Mouse (Mus musculus) macrophage (primary cell): Measurements from ENCODE around the gene Gm16513. TPM values are rescaled to one million over a fixed set of nuclear protein-coding genes. Genes with fewer than 3 reads are reported as not detected.
"Not testable (repeated sequence)": the region's sequence is repeated elsewhere in the genome, so short reads cannot be mapped to it uniquely, and the experiment has no call there.

Source experiments
- H3K27ac ChIP-seq: fragments of 350-480 bp; formaldehyde crosslinking; 2 replicates; pipeline ENCODE4 v1.9.0; 2021
- H3K36me3 ChIP-seq: fragments of 350-480 bp; formaldehyde crosslinking; 2 replicates; pipeline ENCODE4 v1.9.0; 2021; ENCODE audit errors: inconsistent target
- H3K4me3 ChIP-seq: fragments of 350-480 bp; formaldehyde crosslinking; 2 replicates; pipeline ENCODE4 v1.9.0; 2021; ENCODE audit errors: inconsistent target
- H3K79me2 ChIP-seq: fragments of 350-480 bp; formaldehyde crosslinking; 2 replicates; pipeline ENCODE4 v1.9.0; 2021; ENCODE audit errors: inconsistent target
- WGBS: methylation state at CpG from one replicate; pipeline ENCODE4 v1.1.7; 2026; ENCODE audit warnings: inconsistent platforms; ENCODE audit not compliant: missing documents; 5-methylcytosine and 5-hydroxymethylcytosine counted together
- polyA plus RNA-seq: library from polyadenylated mRNA; stranded (reverse); fragments of 250-400 nt; gene quantifications from 3 replicates; pipeline ENCODE4 v1.2.4, GENCODE M21; 2018; ENCODE audit warnings: inconsistent platforms
- total RNA-seq, 78 experiments: library from RNA; depleted of rRNA; stranded (reverse); fragments of 250-400 nt; gene quantifications; 1 replicate in 9 of 78; 2 replicates in 24 of 78; 3 replicates in 43 of 78; 4 replicates in 2 of 78; pipeline ENCODE4 v1.2.4; 2018; ENCODE audit warnings: inconsistent platforms in 56 of 78

Gm16513 gene
- total RNA-seq (2018; cell fraction: chromatin; rRNA removed), result not detected
- not detected for total RNA-seq (2018; cell fraction: cytosol; rRNA removed)
- not detected for total RNA-seq (2018; cell fraction: nucleus; rRNA removed)
- not detected in 3 replicates for polyA plus RNA-seq

DNA sequence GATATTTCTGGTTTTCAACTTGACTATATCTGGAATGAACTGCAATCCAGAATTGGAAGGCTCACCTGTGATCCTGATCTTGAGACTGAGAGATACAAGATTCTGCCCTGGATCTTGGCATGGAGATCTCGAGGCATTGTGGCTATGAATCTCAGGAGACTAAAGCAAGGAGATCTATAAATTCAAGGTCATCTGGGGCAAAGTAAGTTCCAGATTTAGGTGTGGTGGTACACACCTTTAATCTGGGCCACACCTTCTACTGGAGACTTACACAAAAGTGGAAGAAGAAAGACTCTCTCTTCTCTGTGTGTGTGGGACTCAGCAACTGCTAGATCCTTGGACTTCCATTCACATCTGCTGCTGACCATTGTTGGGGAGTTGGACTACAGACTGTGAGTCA lies at the start of gene Gm16513:
Gene Gm16513 (plus strand): TSS at position 301 of the 400 bp plus-strand sequence.
- not testable (repeated sequence) for H3K4me3 ChIP-seq, H3K36me3 ChIP-seq, H3K27ac ChIP-seq, H3K79me2 ChIP-seq
- no CpG with 5 or more reads among the region's 1 CpGs for WGBS

Other genes starting within 250 kb of the Gm16513 start
- not detected in 3 replicates for gene Gm6367, start 194.0 kb upstream of the Gm16513 start, polyA plus RNA-seq
- not detected in 3 replicates for gene Gm7942, start 75.7 kb upstream of the Gm16513 start, polyA plus RNA-seq
- not detected in 3 replicates for gene Gm10424, start 90.1 kb downstream of the Gm16513 start, polyA plus RNA-seq
- not detected in 3 replicates for gene Gm3259, start 123.3 kb downstream of the Gm16513 start, polyA plus RNA-seq